In the genomic region with DNA sequence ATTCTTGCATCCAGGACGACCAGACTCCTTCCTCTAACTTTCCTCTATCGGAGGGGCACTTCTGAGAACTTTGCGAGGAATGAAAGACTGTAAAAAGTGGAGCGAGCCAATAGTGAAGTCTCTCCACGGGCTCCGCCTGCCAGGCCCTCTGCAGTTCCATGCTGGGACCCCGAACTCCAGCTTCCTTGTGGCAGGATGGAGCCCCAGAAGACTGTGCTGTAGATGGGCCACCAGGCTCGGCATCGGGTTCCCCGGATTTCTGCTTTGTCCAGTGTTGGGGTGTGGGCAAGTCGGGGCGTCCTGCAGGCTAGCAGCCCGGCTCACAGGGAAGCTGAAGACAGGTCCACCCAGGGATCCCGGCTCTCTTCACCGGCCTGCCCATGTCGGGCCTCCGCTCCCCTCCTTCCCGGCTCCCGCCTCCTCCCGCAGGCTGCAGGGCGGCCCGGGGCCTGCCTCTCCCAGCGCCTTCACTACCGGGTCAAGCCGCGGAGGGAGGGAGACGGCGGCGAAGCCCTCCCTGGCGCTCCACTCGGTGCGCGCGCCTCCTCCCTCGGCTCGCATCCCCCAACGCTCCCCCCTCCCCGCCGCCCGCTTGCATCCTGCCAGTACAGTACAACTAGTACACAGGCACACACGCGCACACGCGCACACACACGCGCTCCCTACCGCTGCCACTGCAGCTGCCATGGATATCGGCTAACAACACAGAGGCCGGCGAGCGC, we compare ENCODE assay signal across 8 mouse cellular contexts. TPM values are rescaled to one million over a fixed set of nuclear protein-coding genes. Genes with fewer than 3 reads are reported as not detected.
A peak's percentile ranks its signal among the peaks of the same experiment; 100 is the strongest.
DNase-seq lines count a peak whose midpoint lies in the region; ATAC-seq and TF ChIP-seq lines count a peak whose summit lies in the region.

No protein-coding gene starts in this region.

- peak; percentile 65 for DNase-seq in 3T3-L1 (ENCODE audit: low read depth, low spot score)
- DNase-seq in cerebellum, adult 11-12 months = peak; percentile 92
- peak; percentile 68 for DNase-seq in heart, postnatal 0 days (ENCODE audit: low spot score)
- peak; percentile 73 to 77 for DNase-seq in kidney, postnatal 36 days
- DNase-seq in urinary bladder, postnatal 14 days (ENCODE audit: low spot score) = peak; percentile 74

- no peaks in the 10 kb centered on the region for H3K27me3 ChIP-seq in forebrain, embryonic 15.5 days
- 0 out of 2 replicates have a peak, but pooled peaks cover 6% of the 10 kb centered on the region for H3K27me3 ChIP-seq in heart, postnatal 0 days (ENCODE audit: control insufficient read depth, insufficient read depth, low read length)
- H3K27me3 ChIP-seq in liver, embryonic 12.5 days (replicated peaks) = peaks cover 30% of the 10 kb centered on the region
- H3K27me3 ChIP-seq in neural tube, embryonic 14.5 days (ENCODE audit: control insufficient read depth, insufficient read depth, low read length) = no peaks in the 10 kb centered on the region

- H3K9ac ChIP-seq in forebrain, embryonic 15.5 days (replicated peaks) = peak overlapping the region; percentile 72
- H3K9ac ChIP-seq in heart, postnatal 0 days (replicated peaks; ENCODE audit: low read depth, low read length) = peak overlapping the region; percentile 70
- no peak overlapping the region; the same call in 1 of the 2 replicates for H3K9ac ChIP-seq in liver, embryonic 12.5 days
- peak overlapping the region; percentile 68 for H3K9ac ChIP-seq in neural tube, embryonic 14.5 days (replicated peaks; ENCODE audit: low read depth, low read length)

- H3K36me3 ChIP-seq in forebrain, embryonic 15.5 days = no peaks in the 10 kb centered on the region
- no peaks in the 10 kb centered on the region for H3K36me3 ChIP-seq in heart, postnatal 0 days (replicated peaks; ENCODE audit: control insufficient read depth, insufficient read depth, low read length)
- no peaks in the 10 kb centered on the region for H3K36me3 ChIP-seq in liver, embryonic 12.5 days
- H3K36me3 ChIP-seq in neural tube, embryonic 14.5 days (ENCODE audit: control insufficient read depth, insufficient read depth, low read length) = no peaks in the 10 kb centered on the region

- peaks cover 21% of the 10 kb centered on the region for H3K4me1 ChIP-seq in forebrain, embryonic 15.5 days
- peaks cover 8% of the 10 kb centered on the region; the same call in 1 of the 2 replicates for H3K4me1 ChIP-seq in heart, postnatal 0 days (ENCODE audit: control insufficient read depth, insufficient read depth)
- H3K4me1 ChIP-seq in liver, embryonic 12.5 days = no peaks in the 10 kb centered on the region
- peaks cover 5% of the 10 kb centered on the region; the same call in 1 of the 2 replicates for H3K4me1 ChIP-seq in neural tube, embryonic 14.5 days (ENCODE audit: control insufficient read depth, insufficient read depth, low read length)

- no peak for TF ChIP-seq CTCF in heart, postnatal 0 days (IDR thresholded peaks at IDR 0.05; ENCODE audit: low read depth)

- no peak for TF ChIP-seq EP300 in heart, postnatal 0 days (IDR thresholded peaks at IDR 0.05; ENCODE audit: low read depth)

- peak overlapping the region; percentile 77 for H3K27ac ChIP-seq in forebrain, embryonic 15.5 days (replicated peaks)
- peak overlapping the region; percentile 78 for H3K27ac ChIP-seq in heart, postnatal 0 days (ENCODE audit: low read depth)
- 0 out of 2 replicates have a peak overlapping the region, but pooled peaks have one; percentile 1 for H3K27ac ChIP-seq in liver, embryonic 12.5 days
- H3K27ac ChIP-seq in neural tube, embryonic 14.5 days (ENCODE audit: low read depth, low read length) = peak overlapping the region; percentile 58

- H3K4me3 ChIP-seq in forebrain, embryonic 15.5 days = peak overlapping the region; percentile 76
- H3K4me3 ChIP-seq in heart, postnatal 0 days (ENCODE audit: low read depth, low read length) = peak overlapping the region; percentile 72
- H3K4me3 ChIP-seq in liver, embryonic 12.5 days = peak overlapping the region; percentile 42
- H3K4me3 ChIP-seq in neural tube, embryonic 14.5 days (ENCODE audit: low read depth, low read length) = peak overlapping the region; percentile 49

- peak; percentile 98 for ATAC-seq in forebrain, embryonic 15.5 days (replicated peaks)
- peak; percentile 91 for ATAC-seq in heart, postnatal 0 days (ENCODE audit: insufficient read depth, low read depth)
- peak; percentile 54 for ATAC-seq in liver, embryonic 12.5 days
- ATAC-seq in neural tube, embryonic 14.5 days (ENCODE audit: low read depth) = peak; percentile 98

- H3K9me3 ChIP-seq in forebrain, embryonic 15.5 days = no peaks in the 10 kb centered on the region
- H3K9me3 ChIP-seq in heart, postnatal 0 days (replicated peaks; ENCODE audit: control insufficient read depth, low read length) = no peaks in the 10 kb centered on the region
- no peaks in the 10 kb centered on the region for H3K9me3 ChIP-seq in liver, embryonic 12.5 days (replicated peaks)
- no peaks in the 10 kb centered on the region for H3K9me3 ChIP-seq in neural tube, embryonic 14.5 days (ENCODE audit: control insufficient read depth, low read length)

- under 1% methylated on average over 47 of the region's 51 CpGs for WGBS in forebrain, embryonic 15.5 days
- WGBS in heart, postnatal 0 days = under 1% methylated on average over 34 of the region's 51 CpGs
- WGBS in liver, embryonic 12.5 days (ENCODE audit: insufficient replicate concordance) = 4% methylated on average over 39 of the region's 51 CpGs
- WGBS in neural tube, embryonic 14.5 days = under 1% methylated on average over 43 of the region's 51 CpGs

- H3K4me2 ChIP-seq in forebrain, embryonic 15.5 days (replicated peaks) = peak overlapping the region; percentile 100
- H3K4me2 ChIP-seq in heart, postnatal 0 days (ENCODE audit: low read depth, low read length) = peak overlapping the region; percentile 97
- peak overlapping the region; percentile 64 for H3K4me2 ChIP-seq in liver, embryonic 12.5 days
- peak overlapping the region; percentile 98 for H3K4me2 ChIP-seq in neural tube, embryonic 14.5 days (ENCODE audit: low read depth, low read length)

RNA-seq across cellular contexts. Expression of gene Magi2, which starts 0.5 kb away (rescaled TPM):
- 24.8 and 27.2 TPM in 2 replicates for polyA plus RNA-seq in forebrain, embryonic 15.5 days (2015; fragmentation: Nextera tagmentation; extraction: Ambion mirVana)
- total RNA-seq in heart, postnatal 0 days (2014; rRNA removed; ENCODE audit: low replicate concordance) = 4.9 and 9.5 TPM in 2 replicates
- polyA plus RNA-seq in heart, postnatal 0 days (2015; fragmentation: Nextera tagmentation; extraction: Ambion mirVana) = 1.5 and 1.7 TPM in 2 replicates
- 0.77 and 0.85 TPM in 2 replicates for polyA plus RNA-seq in liver, embryonic 12.5 days (2016; fragmentation: Nextera tagmentation; extraction: Ambion mirVana)
- 38.7 and 50.2 TPM in 2 replicates for polyA plus RNA-seq in neural tube, embryonic 14.5 days (2014; fragmentation: Nextera tagmentation; extraction: Ambion mirVana)

Comparison
In these comparisons a context has a peak if more than half of its experiments do, and no peak if none do; other contexts are left out.
1. Peak in every context shown above with its lines: DNase-seq, ATAC-seq, H3K4me3 ChIP-seq and H3K27ac ChIP-seq.
2. H3K27ac ChIP-seq: peak in every context shown above with its lines; median percentile 78 in heart, postnatal 0 days; 77 in forebrain, embryonic 15.5 days; 58 in neural tube, embryonic 14.5 days; 1 in liver, embryonic 12.5 days.